Mouse (Mus musculus): Measurements from ENCODE around the gene Atp13a1. TPM values are rescaled to one million over a fixed set of nuclear protein-coding genes. Genes with fewer than 3 reads are reported as not detected.

The Atp13a1 gene
- total RNA-seq, 2 experiments from 2014 or later, result 21.3 to 22.3 TPM

GRCm38 (mm10) chr8:69799261-69799660 is 8.3 kb downstream of the Atp13a1 start:
- no peak for DNase-seq (ENCODE audit: low spot score in 2 of 2)

- no peak for DNase-seq (ENCODE audit: low spot score in 2 of 2)
These were observed 9.0 kb downstream of the Atp13a1 start for GRCm38 (mm10) chr8:69799946-69800345.

GRCm38 (mm10) chr8:69801796-69802195 is 10.8 kb downstream of the Atp13a1 start:
- DNase-seq (ENCODE audit: low spot score in 2 of 2), result no peak

DNA sequence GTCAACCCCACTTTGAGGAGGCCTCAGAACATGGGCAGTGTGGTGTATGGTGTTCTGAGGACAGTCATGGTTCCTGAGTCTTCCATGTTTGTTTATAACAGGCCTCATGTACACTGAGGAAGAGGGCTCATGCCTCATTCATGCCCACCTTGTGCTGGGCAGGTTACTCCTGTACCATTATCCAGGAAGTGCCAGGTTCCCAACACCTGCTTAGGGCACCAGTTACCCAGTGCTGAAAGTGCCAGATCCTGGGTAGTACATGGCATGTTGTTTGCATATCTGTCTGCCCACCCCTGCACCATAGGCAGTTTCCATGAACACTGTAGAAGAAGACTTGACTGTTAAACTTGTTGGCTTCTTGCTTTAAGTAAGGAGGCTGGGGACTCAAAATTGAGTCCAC is 11.3 kb downstream of the Atp13a1 start:
- no peak for DNase-seq (ENCODE audit: low spot score in 2 of 2)

DNA sequence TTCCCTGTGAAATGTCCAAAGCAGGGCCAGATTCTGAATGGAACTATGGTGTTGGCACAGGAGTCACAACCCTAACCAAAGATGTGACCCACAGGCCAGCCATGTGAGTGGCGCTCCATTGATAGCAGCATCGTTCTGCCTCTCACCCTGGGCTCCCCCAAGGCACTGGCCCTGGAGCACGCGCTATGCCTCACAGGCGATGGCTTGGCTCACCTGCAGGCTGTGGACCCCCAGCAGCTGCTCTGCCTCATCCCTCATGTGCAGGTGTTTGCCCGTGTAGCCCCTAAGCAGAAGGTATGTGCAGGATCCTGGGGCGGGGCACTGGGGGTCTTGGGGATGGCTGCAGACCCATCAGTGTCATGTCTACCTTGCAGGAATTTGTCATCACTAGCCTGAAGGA is 12.4 kb downstream of the Atp13a1 start:
- peak in 1 of 2 experiments; percentile 12 for DNase-seq (ENCODE audit: low spot score in 2 of 2)

DNA sequence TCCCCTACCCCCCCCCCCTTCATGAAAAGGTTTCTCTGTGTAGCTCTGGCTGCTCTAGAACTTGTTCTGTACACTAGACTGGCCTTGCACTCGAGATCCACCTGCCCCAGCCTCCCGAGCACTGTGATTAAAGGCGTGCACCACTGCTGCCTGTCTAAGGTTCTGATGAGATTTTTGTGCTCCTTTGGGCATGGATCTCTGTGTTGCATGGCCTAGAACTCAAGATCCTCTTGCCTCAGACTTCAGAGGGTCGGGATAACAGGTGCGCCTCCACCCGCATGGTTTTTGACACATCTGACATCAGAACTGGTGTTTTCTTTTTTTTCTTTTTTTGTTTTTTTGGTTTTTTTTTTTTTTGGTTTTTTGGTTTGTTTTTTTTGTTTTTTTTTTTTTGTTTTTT is 13.6 kb downstream of the Atp13a1 start:
- DNase-seq (ENCODE audit: low spot score in 2 of 2), result peak in 1 of 2 experiments; percentile 8

GRCm38 (mm10) chr8:69805086-69805485 is 14.1 kb downstream of the Atp13a1 start:
- no peak for DNase-seq (ENCODE audit: low spot score in 2 of 2)

DNA sequence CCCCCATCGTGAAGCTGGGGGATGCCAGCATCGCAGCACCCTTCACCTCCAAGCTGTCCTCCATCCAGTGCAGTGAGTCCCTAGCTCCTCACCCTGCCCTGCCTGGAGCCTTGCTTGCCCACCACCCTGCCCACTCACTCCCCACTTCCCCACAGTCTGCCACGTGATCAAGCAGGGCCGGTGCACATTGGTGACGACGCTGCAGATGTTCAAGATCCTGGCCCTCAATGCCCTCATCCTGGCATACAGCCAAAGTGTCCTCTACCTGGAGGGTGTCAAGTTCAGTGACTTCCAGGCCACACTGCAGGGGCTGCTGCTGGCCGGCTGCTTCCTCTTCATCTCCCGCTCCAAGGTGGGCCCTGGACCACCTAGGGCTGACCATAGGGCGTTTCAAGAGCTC is 14.5 kb downstream of the Atp13a1 start:
- no peak for DNase-seq (ENCODE audit: low spot score in 2 of 2)

GRCm38 (mm10) chr8:69807236-69807635 is 16.3 kb downstream of the Atp13a1 start:
- DNase-seq (ENCODE audit: low spot score in 2 of 2), result no peak

- peak; percentile 64 to 80 for DNase-seq (ENCODE audit: low spot score in 2 of 2)
These were observed 17.3 kb downstream of the Atp13a1 start, which contains the start of gene Gmip for GRCm38 (mm10) chr8:69808094-69808863. Gmip (plus strand) TSS chr8:69808679.

- no peak for DNase-seq (ENCODE audit: low spot score in 2 of 2)
These were observed 18.0 kb downstream of the Atp13a1 start for GRCm38 (mm10) chr8:69808864-69809403.

DNA sequence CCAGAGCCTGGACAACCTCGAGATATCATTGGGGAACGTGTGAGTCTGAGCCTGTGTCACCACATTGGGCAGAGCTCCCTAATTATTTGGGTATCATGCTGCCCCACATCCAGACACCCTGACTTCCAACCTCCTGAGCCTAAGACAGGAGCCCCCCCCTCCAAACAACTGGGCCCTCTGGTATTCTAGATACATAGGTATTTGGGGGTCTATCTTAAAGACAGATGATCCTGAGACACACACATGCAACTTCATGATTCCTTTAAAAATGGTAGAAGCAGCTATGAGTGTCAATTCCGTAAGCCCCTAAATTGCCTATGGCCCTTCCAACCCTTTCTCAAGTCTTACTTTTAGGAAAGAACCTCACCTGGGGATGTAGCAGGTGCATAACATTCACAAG is 18.9 kb downstream of the Atp13a1 start:
- no peak for DNase-seq (ENCODE audit: low spot score in 2 of 2)

- DNase-seq (ENCODE audit: low spot score in 2 of 2), result no peak
These were observed 23.9 kb downstream of the Atp13a1 start for GRCm38 (mm10) chr8:69814881-69815280.

DNA sequence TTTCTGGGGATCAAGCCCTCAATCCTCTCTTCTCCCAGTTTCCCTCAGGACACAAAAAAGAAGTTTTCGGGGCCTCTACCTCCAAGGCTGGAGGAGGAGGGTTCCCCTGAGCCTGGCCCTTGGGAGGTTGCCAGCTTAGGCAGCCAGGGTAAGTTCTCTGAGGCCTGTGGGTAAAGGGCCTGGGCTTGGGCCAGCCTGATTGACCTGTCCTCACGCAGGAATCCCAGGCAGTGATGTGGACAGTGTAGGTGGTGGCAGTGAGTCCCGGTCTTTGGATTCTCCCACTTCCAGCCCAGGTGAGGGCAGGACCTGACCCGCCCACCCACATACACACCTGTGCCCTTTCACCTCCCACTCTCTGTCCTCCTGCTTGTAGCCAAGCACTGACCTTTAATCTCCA is 24.4 kb downstream of the Atp13a1 start:
- DNase-seq (ENCODE audit: low spot score in 2 of 2), result no peak

- DNase-seq (ENCODE audit: low spot score in 2 of 2), result no peak
These were observed 29.5 kb downstream of the Atp13a1 start for GRCm38 (mm10) chr8:69820466-69820865.

DNA sequence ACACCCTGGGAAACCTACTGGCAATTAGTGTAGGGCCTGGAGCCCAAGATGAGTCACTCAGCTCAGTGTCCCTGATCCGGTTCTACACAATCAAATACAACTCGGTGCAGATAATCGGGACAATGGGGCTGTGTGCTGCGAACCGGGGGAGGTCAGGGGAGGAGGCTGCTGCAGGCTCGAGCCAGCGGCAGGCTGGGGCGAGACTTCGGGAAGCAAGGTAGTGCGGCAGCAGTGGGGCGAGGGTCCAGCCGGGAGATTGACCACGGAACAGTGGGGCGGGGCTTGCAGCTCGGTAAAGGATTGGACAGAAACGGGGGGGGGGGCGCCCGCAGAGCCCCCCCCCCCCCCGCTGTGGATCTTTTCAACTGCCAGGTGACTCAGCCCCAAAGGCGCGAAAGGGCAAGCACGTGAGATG is 31.0 kb downstream of the Atp13a1 start:
- DNase-seq (ENCODE audit: low spot score in 2 of 2), result no peak

DNA sequence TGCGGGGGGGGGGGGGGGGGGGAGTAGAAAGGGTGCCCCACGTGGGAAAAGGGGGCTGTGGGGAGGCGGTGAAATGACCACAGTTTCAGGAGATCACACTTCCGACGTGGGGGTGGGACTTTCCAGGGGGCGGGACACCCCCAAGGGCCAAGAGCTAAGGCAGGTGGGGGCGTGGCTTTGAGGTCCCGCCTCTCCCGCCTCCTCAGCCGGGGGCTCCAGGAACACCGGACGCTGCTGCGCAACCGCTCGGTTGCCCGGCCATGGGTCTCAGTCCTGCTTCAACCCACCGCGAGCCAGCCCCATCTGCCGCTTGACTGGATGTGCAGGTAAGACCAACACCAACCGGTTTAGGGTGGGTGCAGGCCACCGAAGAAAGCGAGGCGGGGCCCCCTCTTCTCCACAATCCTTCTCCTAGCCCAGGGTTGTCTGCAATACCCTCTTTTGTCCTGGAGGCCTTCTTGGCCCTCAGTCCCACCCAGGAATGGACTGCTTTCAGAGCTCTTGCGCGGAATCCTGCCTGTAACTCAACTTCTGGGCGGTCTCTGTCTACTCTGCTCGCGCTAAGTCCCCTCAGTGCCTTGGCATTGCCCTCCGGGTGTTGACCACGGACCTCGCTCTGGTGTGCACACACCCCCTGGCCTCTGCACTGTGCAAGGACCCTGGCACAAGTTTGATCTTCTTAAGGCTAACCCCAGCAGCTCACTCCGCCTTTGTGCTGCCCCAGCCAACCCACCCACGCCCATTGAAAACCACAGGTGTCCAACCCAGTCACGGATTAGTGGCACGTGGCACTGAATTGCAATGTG is 31.6 kb downstream of the Atp13a1 start, which contains the start of gene Lpar2:
Lpar2 (plus strand) TSS at position 44 of the 806 bp plus-strand sequence.
- DNase-seq (ENCODE audit: low spot score in 2 of 2), result no peak

DNA sequence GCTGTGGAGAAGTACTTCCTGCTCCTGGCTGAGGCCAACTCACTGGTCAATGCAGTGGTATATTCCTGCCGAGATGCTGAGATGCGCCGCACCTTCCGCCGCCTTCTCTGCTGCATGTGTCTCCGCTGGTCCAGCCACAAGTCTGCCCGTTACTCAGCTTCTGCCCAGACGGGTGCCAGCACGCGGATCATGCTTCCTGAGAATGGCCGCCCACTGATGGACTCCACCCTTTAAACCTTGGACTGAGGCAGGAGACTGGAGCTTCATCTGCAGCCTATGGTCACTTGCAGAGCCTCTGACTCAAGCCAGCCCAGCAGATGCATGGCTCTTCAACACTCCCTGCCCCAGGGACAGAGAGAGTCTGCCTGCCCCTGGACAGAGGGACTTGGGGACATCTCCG is 35.4 kb downstream of the Atp13a1 start:
- no peak for DNase-seq (ENCODE audit: low spot score in 2 of 2)

DNA sequence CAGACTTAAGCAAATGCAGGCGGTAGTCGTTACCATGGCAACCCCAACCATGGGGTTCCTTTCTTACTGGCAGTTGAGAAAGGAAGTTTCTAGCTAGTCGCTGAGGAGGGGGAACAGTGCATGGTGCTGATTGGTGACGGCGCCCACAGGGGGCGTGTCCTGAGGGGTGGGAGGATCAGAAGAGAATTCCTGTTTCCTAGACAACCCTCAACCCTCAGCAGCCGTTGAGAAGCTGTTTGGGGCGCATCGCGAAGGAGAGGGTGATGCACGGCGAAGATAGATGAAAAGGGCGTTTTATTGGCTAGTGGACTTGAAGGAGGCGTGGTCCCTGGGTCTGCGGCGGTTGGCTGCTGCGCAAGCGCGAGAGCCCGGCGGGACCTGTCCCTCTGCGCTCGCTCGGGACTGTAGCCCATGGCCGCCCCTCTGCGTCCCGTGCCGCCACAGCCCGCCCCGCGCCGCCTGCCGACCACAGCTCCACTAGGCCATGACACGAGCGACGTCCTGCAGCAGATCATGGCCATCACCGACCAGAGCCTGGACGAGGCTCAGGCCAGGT is 41.4 kb downstream of the Atp13a1 start, which contains the start of gene Pbx4:
Pbx4 (plus strand) TSS at position 194 of the 556 bp plus-strand sequence.
- peak; percentile 57 to 75 for DNase-seq (ENCODE audit: low spot score in 2 of 2)

DNA sequence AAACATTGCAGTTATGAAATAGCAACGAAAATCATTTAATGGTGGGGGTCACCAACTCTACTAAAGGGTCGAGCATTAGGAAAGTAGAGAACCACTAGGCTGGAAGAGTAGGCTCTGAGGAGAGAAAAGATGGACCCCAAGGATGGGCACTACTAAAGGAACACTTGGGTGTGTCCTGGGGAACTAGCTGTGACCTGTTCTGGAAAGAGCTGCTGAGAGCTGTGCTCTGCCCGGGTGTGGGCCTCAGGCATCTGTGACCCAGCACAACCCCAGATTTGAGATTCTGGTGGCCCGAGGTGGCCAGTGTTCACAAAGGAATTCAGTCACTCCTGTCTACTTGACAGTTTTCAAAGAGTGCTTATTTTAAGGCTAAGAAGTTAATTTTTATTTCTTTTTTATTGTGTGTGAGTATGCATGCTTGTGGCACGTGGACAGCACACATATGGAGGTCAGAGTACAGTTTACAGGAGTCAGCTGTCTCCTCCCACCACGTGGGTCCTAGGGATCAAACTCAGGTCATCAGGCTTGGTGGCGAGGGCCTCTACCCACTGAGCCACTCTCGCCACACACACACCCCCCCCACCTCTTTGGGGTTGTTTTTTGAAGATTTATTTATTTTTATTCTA is 46.2 kb downstream of the Atp13a1 start:
- DNase-seq (ENCODE audit: low spot score in 2 of 2), result no peak
